Mouse (Mus musculus) ES-E14 (cell line): ENCODE data around the gene Fam3a. TPM values are rescaled to one million over a fixed set of nuclear protein-coding genes. Genes with fewer than 3 reads are reported as not detected.
"Not testable (repeated sequence)": the region's sequence is repeated elsewhere in the genome, so short reads cannot be mapped to it uniquely, and the experiment has no call there.

Source experiments
- DNase-seq: peaks from one replicate; pipeline ENCODE4 v3.0.0-alpha.2; 2013; ENCODE audit warnings: low read depth, low spot score
- H3K27ac ChIP-seq: 2 replicates; pipeline ENCODE4 v1.5.1; 2012; ENCODE audit warnings: low read depth, mild to moderate bottlenecking, low read length, moderate library complexity, mixed read lengths; ENCODE audit not compliant: poor library complexity, insufficient read depth, severe bottlenecking
- H3K36me3 ChIP-seq: 2 replicates; pipeline ENCODE4 v1.6.1; 2012; ENCODE audit warnings: mild to moderate bottlenecking, low read length, moderate library complexity, mixed read lengths; ENCODE audit not compliant: control insufficient read depth, poor library complexity, insufficient read depth, severe bottlenecking
- H3K4me1 ChIP-seq, 2 experiments: fragments of 150-350 bp in 1 of 2; sonication (generic) in 1 of 2; 2 replicates each; pipeline ENCODE4 v1.6.1; 2012; ENCODE audit warnings: low read length in 2 of 2, mild to moderate bottlenecking in 1 of 2, mixed read lengths in 1 of 2; ENCODE audit not compliant: control insufficient read depth in 2 of 2, insufficient read depth in 2 of 2, poor library complexity in 1 of 2
- H3K4me3 ChIP-seq, 2 experiments: fragments of 150-350 bp in 1 of 2; sonication (generic) in 1 of 2; 2 replicates each; pipeline ENCODE4 v1.5.1; 2012; ENCODE audit warnings: low read length in 2 of 2, low read depth in 1 of 2, mild to moderate bottlenecking in 1 of 2, mixed read lengths in 1 of 2; ENCODE audit not compliant: insufficient read depth in 1 of 2, poor library complexity in 1 of 2, severe bottlenecking in 1 of 2
- H3K9ac ChIP-seq: 2 replicates; pipeline ENCODE4 v1.6.1; 2012; ENCODE audit warnings: low read depth, mild to moderate bottlenecking, low read length, mixed read lengths; ENCODE audit not compliant: poor library complexity, insufficient read depth, severe bottlenecking
- H3K9me3 ChIP-seq: fragments of 150-350 bp; sonication (generic); 2 replicates; pipeline ENCODE4 v1.6.1; 2012; ENCODE audit warnings: low read depth, mild to moderate bottlenecking, low read length; ENCODE audit not compliant: control insufficient read depth, insufficient read depth
- CHD2 ChIP-seq: IDR thresholded peaks from 2 replicates; pipeline ENCODE4 v1.6.1; 2014; ENCODE audit warnings: mild to moderate bottlenecking, low read depth, low read length, inconsistent platforms
- HCFC1 ChIP-seq: IDR thresholded peaks from 2 replicates; pipeline ENCODE4 v1.6.1; 2012; ENCODE audit warnings: low read length, inconsistent platforms, borderline replicate concordance; ENCODE audit not compliant: insufficient read depth
- MAFK ChIP-seq: IDR thresholded peaks from 2 replicates; pipeline ENCODE4 v1.6.1; 2014; ENCODE audit warnings: mild to moderate bottlenecking, low read depth, low read length, inconsistent platforms; ENCODE audit not compliant: insufficient read depth
- ZC3H11A ChIP-seq: IDR thresholded peaks from 2 replicates; pipeline ENCODE4 v1.6.1; 2012; ENCODE audit warnings: low read depth, mild to moderate bottlenecking, inconsistent platforms, low read length, borderline replicate concordance
- ZNF384 ChIP-seq: IDR thresholded peaks from 2 replicates; pipeline ENCODE4 v1.6.1; 2012; ENCODE audit warnings: low read depth, low read length, inconsistent platforms
- in situ Hi-C, 2 experiments: fragments of 600-800 bp; cut with MboI; formaldehyde crosslinking; loops; one replicate each; pipeline ENCODE4 v1.15.1; 2025; ENCODE audit warnings: low sequenced_read_pairs in 2 of 2, inconsistent platforms in 1 of 2; ENCODE audit not compliant: unreplicated experiment in 2 of 2
- total RNA-seq: library from RNA; depleted of rRNA; stranded (reverse); fragments of 300-350 nt; gene quantifications from 2 replicates; pipeline ENCODE4 v1.2.3, GENCODE M21; 2012

Gene Fam3a
- total RNA-seq, 1 experiment = 8.9 TPM

GRCm38 (mm10) chrX:74368209-74368909, 24.7 kb downstream of the Fam3a start:
- H3K4me3 ChIP-seq = peak overlapping the region; percentile 75 to 77
- DNase-seq = no peak
- H3K36me3 ChIP-seq = no peaks in the 10 kb centered on the region
- in situ Hi-C loops = no loop called here
- peaks cover 0 to 9% of the 10 kb centered on the region in 2 experiments; a peak in 1 of 4 replicates for H3K4me1 ChIP-seq
- TF ChIP-seq MAFK (no peak), ZC3H11A (no peak), HCFC1 (no peak), CHD2 (no peak), ZNF384 (no peak)
- 0 out of 2 replicates have a peak overlapping the region, but pooled peaks have one; percentile 27 for H3K27ac ChIP-seq
- H3K9me3 ChIP-seq = no peaks in the 10 kb centered on the region
- peak overlapping the region; percentile 91 for H3K9ac ChIP-seq

GRCm38 (mm10) chrX:74367512-74367911, 25.6 kb downstream of the Fam3a start:
- peaks cover 0 to 8% of the 10 kb centered on the region in 2 experiments; a peak in 1 of 4 replicates for H3K4me1 ChIP-seq
- TF ChIP-seq HCFC1 = no peak
- no peak for TF ChIP-seq MAFK
- no peak for TF ChIP-seq ZNF384
- TF ChIP-seq ZC3H11A = no peak
- TF ChIP-seq CHD2 = no peak
- no peak for DNase-seq
- no peaks in the 10 kb centered on the region for H3K36me3 ChIP-seq
- in situ Hi-C loops = no loop called here
- H3K9me3 ChIP-seq = no peaks in the 10 kb centered on the region
- H3K9ac ChIP-seq = peak overlapping the region; percentile 91; the same call in 1 of the 2 replicates
- peak overlapping the region; percentile 75 to 77 for H3K4me3 ChIP-seq
- no peak overlapping the region for H3K27ac ChIP-seq

- H3K4me1 ChIP-seq = no peaks in the 10 kb centered on the region
- no peak overlapping the region for H3K27ac ChIP-seq
- TF ChIP-seq ZC3H11A (no peak), ZNF384 (no peak), HCFC1 (no peak), MAFK (no peak), CHD2 (no peak)
- no peaks in the 10 kb centered on the region for H3K9me3 ChIP-seq
- DNase-seq = no peak
- in situ Hi-C loops = no loop called here
- H3K36me3 ChIP-seq = no peaks in the 10 kb centered on the region
- H3K4me3 ChIP-seq = no peak overlapping the region
- no peak overlapping the region; the same call in 1 of the 2 replicates for H3K9ac ChIP-seq
Measured at GRCm38 (mm10) chrX:74359171-74359570, 33.9 kb downstream of the Fam3a start.

- H3K36me3 ChIP-seq, DNase-seq, H3K9me3 ChIP-seq, H3K9ac ChIP-seq, in situ Hi-C loops, H3K4me1 ChIP-seq, H3K4me3 ChIP-seq, H3K27ac ChIP-seq: not testable (repeated sequence)
Measured at GRCm38 (mm10) chrX:74357069-74357468, 36.0 kb downstream of the Fam3a start.

- peak within 1 kb of the TSS; percentile 5; the same call in 1 of the 2 replicates for H3K27ac ChIP-seq
- H3K36me3 ChIP-seq = no peaks in the 10 kb centered on the region
Measured at GRCm38 (mm10) chrX:74353467-74353770, 39.7 kb downstream of the Fam3a start, which contains the start of gene Lage3. Gene Lage3, minus strand, starts transcription at chrX:74353618.

More at GRCm38 (mm10) chrX:74353467-74353770, 39.7 kb downstream of the Fam3a start, which contains the start of gene Lage3:
- no peaks in the 10 kb centered on the region for H3K9me3 ChIP-seq
- TF ChIP-seq ZC3H11A (no peak), CHD2 (no peak), MAFK (no peak), HCFC1 (no peak), ZNF384 (no peak)
- peak; percentile 30 for DNase-seq
- in situ Hi-C loops = no loop called here
- peak within 1 kb of the TSS; percentile 74 for H3K9ac ChIP-seq
- H3K4me1 ChIP-seq = no peaks in the 10 kb centered on the region
- peak within 1 kb of the TSS; percentile 82 to 85 for H3K4me3 ChIP-seq
